Mouse (Mus musculus) liver, postnatal 0 days (tissue): ENCODE measurements around the gene Cdc27. TPM values are rescaled to one million over a fixed set of nuclear protein-coding genes. Genes with fewer than 3 reads are reported as not detected.

ENCODE experiments used
- ATAC-seq: fragments of 200-750 bp; cut with Nextera tagmentation; 2 replicates; pipeline ENCODE4 v1.8.0; 2017; ENCODE audit warnings: mild to moderate bottlenecking, moderate library complexity
- DNase-seq: peaks from one replicate; pipeline ENCODE4 v3.0.0-alpha.2; 2016
- H3K27ac ChIP-seq: fragments of 300-500 bp; sonication (generic); 2 replicates; pipeline ENCODE4 v1.5.1; 2014; ENCODE audit warnings: antibody characterized with exemption, moderate library complexity, mild to moderate bottlenecking, low read depth
- H3K27me3 ChIP-seq: fragments of 300-500 bp; sonication (generic); 2 replicates; pipeline ENCODE4 v1.6.1; 2014; ENCODE audit warnings: low read length, control low read depth, mixed read lengths; ENCODE audit not compliant: insufficient read depth
- H3K36me3 ChIP-seq: fragments of 300-500 bp; sonication (generic); replicated peaks from 2 replicates; pipeline ENCODE4 v1.6.1; 2014; ENCODE audit warnings: mild to moderate bottlenecking, control low read depth, low read length, moderate library complexity, mixed read lengths; ENCODE audit not compliant: insufficient read depth
- H3K4me1 ChIP-seq: fragments of 300-500 bp; sonication (generic); 2 replicates; pipeline ENCODE4 v1.6.1; 2014; ENCODE audit warnings: antibody characterized with exemption, mild to moderate bottlenecking, control low read depth; ENCODE audit not compliant: insufficient read depth
- H3K4me2 ChIP-seq: fragments of 300-500 bp; sonication (generic); 2 replicates; pipeline ENCODE4 v1.6.1; 2014; ENCODE audit warnings: low read depth, mild to moderate bottlenecking, low read length, moderate library complexity, mixed read lengths
- H3K4me3 ChIP-seq: fragments of 300-500 bp; sonication (generic); 2 replicates; pipeline ENCODE4 v1.5.1; 2014; ENCODE audit warnings: low read depth, low read length
- H3K9ac ChIP-seq: fragments of 300-500 bp; sonication (generic); replicated peaks from 2 replicates; pipeline ENCODE4 v1.6.1; 2014; ENCODE audit warnings: mild to moderate bottlenecking, moderate library complexity
- H3K9me3 ChIP-seq: fragments of 300-500 bp; sonication (generic); 2 replicates; pipeline ENCODE4 v1.6.1; 2016; ENCODE audit warnings: mild to moderate bottlenecking, control low read depth, low read length, mixed read lengths
- CTCF ChIP-seq: sonication (generic); IDR thresholded peaks from 2 replicates; pipeline ENCODE4 v1.5.1; 2016; ENCODE audit warnings: antibody characterized with exemption, low read depth
- EP300 ChIP-seq: IDR thresholded peaks from 2 replicates; pipeline ENCODE4 v1.6.1; 2016; ENCODE audit warnings: antibody characterized with exemption, low read depth, mild to moderate bottlenecking
- WGBS: fragments of 180-500 bp; shearing (Covaris S2); extraction: QIAGEN DNeasy Blood & Tissue Kit; methylation state at CpG from one replicate; pipeline ENCODE4 v1.1.7; 2014; ENCODE audit not compliant: insufficient replicate concordance; 5-methylcytosine and 5-hydroxymethylcytosine counted together
- polyA plus RNA-seq: library from polyadenylated mRNA; unstranded; fragments of >200 nt; fragmentation: Nextera tagmentation; extraction: Ambion mirVana; gene quantifications from 2 replicates; pipeline ENCODE4 v1.2.1, GENCODE M21; 2015

The Cdc27 gene
- polyA plus RNA-seq, 1 experiment from 2014 or later = 13.8 TPM

DNA sequence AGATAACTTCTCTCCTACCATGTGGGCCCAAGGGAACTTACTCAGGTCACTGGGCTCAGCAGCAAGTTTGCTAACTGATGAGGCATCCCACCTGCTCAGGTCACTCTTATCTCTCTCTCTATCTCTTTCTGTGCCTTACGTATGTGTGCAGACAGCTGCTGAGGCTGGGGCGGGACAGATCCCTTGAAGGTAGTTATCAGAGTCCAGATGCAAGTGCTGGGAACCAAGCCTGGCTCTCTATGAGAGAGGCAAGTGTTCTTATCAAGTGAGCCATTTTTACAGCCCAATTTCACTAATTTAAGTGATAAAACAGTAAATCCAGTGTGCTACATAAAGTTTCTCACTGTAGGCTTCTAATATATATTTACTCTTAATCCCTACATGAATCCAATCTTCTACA lies 13.6 kb downstream of the Cdc27 start:
- peaks cover 40% of the 10 kb centered on the region for H3K36me3 ChIP-seq

DNA sequence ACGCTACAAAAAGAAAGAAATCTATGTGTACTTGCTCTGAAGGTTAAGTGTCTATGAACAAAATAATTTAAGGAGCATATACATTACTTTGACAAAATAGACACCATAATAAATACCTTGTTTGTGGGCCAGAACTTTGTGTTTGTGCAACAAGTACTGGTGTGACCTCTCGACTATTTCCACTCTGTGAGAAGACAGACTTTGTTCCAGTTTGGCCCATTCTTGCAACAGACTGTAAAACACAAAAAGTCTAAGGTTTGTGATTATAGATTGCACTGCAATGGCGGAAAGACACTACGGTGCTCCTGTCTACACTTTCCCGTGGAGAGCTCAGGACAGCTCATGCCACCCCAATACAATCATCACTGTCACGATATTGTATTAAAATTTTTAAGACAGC lies 24.5 kb downstream of the Cdc27 start:
- 78% methylated on average over 6 of the region's 6 CpGs for WGBS
- H3K9ac ChIP-seq = no peak overlapping the region

More for the DNA sequence above, 13.6 kb downstream of the Cdc27 start:
- H3K27ac ChIP-seq = no peak overlapping the region
- no peaks in the 10 kb centered on the region for H3K9me3 ChIP-seq
- H3K27me3 ChIP-seq = no peaks in the 10 kb centered on the region
- ATAC-seq (peak; percentile 40; the same call in 1 of the 2 replicates), DNase-seq (no peak)
- H3K4me1 ChIP-seq = peaks cover 2% of the 10 kb centered on the region
- no peak overlapping the region for H3K4me2 ChIP-seq
- no peak overlapping the region for H3K9ac ChIP-seq
- WGBS = 56% methylated on average over 2 of the region's 2 CpGs
- H3K4me3 ChIP-seq = no peak overlapping the region
- no peak for TF ChIP-seq CTCF
- TF ChIP-seq EP300 = peak; percentile 38; the same call in 1 of the 2 replicates

DNA sequence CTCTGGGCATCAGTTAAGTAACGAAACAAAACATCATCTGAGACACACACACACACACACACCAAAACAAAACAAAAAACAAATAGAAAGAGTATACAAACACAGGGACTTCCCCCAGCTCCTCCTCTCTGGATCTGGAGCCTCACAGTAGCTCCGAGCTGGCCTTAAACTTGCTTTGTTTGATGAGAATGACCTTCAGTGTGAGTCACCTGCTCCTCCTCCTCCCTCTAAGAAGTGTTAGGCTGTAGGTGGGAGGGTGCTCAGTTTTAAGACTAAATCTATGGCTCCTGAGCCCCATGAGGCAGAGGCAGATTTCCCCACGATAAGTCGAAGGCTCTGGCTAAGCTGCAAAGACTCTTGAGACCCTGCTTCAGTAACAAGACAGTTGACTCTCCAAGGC lies 38.0 kb downstream of the Cdc27 start:
- no peak overlapping the region for H3K4me3 ChIP-seq
- H3K36me3 ChIP-seq = peaks cover 79% of the 10 kb centered on the region
- no peaks in the 10 kb centered on the region for H3K4me1 ChIP-seq
- ATAC-seq (no peak), DNase-seq (no peak)
- H3K9ac ChIP-seq = no peak overlapping the region
- no peak for TF ChIP-seq EP300
- no peak for TF ChIP-seq CTCF
- no peaks in the 10 kb centered on the region for H3K9me3 ChIP-seq
- WGBS = 90% methylated on average over 4 of the region's 4 CpGs
- H3K4me2 ChIP-seq = no peak overlapping the region
- H3K27ac ChIP-seq = no peak overlapping the region
- no peaks in the 10 kb centered on the region for H3K27me3 ChIP-seq

More for the DNA sequence above, 24.5 kb downstream of the Cdc27 start:
- no peaks in the 10 kb centered on the region for H3K9me3 ChIP-seq
- H3K4me3 ChIP-seq = no peak overlapping the region
- no peak overlapping the region for H3K4me2 ChIP-seq
- H3K4me1 ChIP-seq = no peaks in the 10 kb centered on the region
- TF ChIP-seq CTCF = no peak
- no peak; the same call in 1 of the 2 replicates for TF ChIP-seq EP300
- DNase-seq (no peak), ATAC-seq (peak; percentile 83)
- peaks cover 72% of the 10 kb centered on the region for H3K36me3 ChIP-seq
- H3K27ac ChIP-seq = no peak overlapping the region
- no peaks in the 10 kb centered on the region for H3K27me3 ChIP-seq

DNA sequence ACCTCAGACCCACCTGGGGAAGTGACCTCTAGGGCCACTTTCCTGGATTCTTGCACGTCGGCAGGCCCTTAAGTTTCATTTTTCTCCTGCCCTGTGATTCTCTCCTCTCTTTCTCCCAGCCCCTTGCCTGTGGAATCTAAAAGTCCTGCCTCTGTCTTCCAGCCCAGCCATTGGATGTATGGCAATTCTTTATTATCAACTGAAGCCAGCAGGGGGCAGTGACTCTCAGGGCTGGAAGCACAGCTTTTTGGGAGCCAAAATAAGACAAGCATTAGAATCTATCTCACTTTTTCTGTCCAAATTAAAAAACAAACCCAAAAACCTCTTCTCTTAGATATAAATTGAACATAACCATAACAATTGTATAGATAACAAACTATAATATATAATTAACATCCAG lies 39.8 kb downstream of the Cdc27 start:
- no peak for TF ChIP-seq EP300
- peak; percentile 69 for TF ChIP-seq CTCF
- Histone ChIP-seq H3K27ac (no peak overlapping the region), H3K36me3 (peaks cover 79% of the 10 kb centered on the region), H3K9ac (no peak overlapping the region), H3K4me2 (no peak overlapping the region), H3K9me3 (no peaks in the 10 kb centered on the region), H3K4me1 (no peaks in the 10 kb centered on the region), H3K4me3 (no peak overlapping the region), H3K27me3 (no peaks in the 10 kb centered on the region)
- DNase-seq = peak; percentile 49
- WGBS = 93% methylated on average over 2 of the region's 2 CpGs
- ATAC-seq = no peak

DNA sequence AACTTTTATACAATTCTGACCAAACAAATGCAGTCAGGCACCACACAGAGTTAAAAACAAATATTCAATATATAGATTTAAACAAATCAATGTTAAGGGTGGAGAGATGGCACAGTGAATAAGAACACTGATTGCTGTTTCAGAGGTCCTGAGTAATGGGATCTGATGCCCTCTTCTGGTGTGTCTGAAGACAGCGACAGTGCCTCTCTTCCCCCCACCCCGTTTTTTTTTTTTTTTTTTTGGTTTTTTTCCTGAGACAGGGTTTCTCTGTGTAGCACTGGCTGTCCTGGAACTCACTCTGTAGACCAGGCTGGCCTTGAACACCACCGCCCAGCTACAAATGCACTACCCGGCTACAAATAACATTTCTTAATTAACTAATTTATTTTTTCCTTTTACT lies 42.0 kb downstream of the Cdc27 start:
- Histone ChIP-seq H3K4me3 (no peak overlapping the region), H3K36me3 (peaks cover 75% of the 10 kb centered on the region), H3K27me3 (no peaks in the 10 kb centered on the region), H3K9me3 (no peaks in the 10 kb centered on the region), H3K4me2 (no peak overlapping the region), H3K4me1 (no peaks in the 10 kb centered on the region), H3K9ac (no peak overlapping the region), H3K27ac (no peak overlapping the region)
- no peak for DNase-seq
- 90% methylated on average over 4 of the region's 4 CpGs for WGBS
- TF ChIP-seq EP300 (no peak), CTCF (0 out of 2 replicates have a peak, but pooled peaks have one; percentile 4)
- no peak for ATAC-seq

DNA sequence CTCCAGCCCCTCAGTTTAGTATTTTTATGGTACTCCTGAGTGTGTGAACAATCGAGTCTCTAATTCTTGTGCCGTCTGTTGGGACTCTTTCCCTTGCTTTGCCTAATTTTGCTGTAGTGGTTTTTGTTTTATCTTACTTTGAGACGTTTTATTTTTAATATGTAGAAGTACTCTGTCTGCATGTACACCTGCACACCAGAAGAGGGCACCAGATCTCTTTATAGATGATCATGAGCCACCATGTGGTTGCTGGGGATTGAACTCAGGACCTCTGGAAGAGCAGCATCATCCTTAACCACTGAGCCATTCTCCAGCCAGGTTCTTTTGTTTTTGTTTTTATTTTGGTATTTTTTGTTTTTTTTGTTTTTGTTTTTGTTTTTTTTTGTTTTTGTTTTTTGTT lies 62.1 kb downstream of the Cdc27 start:
- 65% methylated on average over 3 of the region's 3 CpGs for WGBS
- Histone ChIP-seq H3K27ac (no peak overlapping the region), H3K9ac (no peak overlapping the region), H3K9me3 (no peaks in the 10 kb centered on the region), H3K27me3 (no peaks in the 10 kb centered on the region), H3K36me3 (no peaks in the 10 kb centered on the region), H3K4me3 (no peak overlapping the region), H3K4me2 (no peak overlapping the region), H3K4me1 (no peaks in the 10 kb centered on the region)
- ATAC-seq = no peak
- TF ChIP-seq EP300 (no peak), CTCF (no peak)
- DNase-seq = no peak

DNA sequence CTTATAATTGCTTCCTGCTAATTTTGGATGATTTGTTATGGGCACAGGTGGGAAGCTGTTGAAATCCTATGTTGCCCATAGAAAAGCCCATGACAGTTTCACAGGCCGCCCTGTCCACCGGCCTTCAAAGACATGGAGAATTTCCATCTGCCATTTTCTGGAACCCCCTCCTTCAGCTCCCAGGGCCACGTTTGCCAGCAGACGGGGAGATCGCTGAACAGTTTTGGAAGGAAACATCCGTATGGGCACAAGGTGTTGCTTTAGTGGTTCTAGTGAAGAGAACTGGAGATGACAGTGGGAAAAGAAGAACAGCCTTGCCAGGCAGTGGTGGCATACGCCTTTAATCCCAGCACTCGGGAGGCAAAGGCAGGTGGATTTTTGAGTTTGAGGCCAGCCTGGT lies 68.4 kb downstream of the Cdc27 start:
- WGBS = 76% methylated on average over 8 of the region's 8 CpGs
- Histone ChIP-seq H3K4me3 (no peak overlapping the region), H3K9me3 (no peaks in the 10 kb centered on the region), H3K4me2 (no peak overlapping the region), H3K9ac (no peak overlapping the region), H3K36me3 (no peaks in the 10 kb centered on the region), H3K27me3 (no peaks in the 10 kb centered on the region), H3K4me1 (no peaks in the 10 kb centered on the region), H3K27ac (no peak overlapping the region)
- ATAC-seq = no peak
- no peak for DNase-seq
- TF ChIP-seq CTCF = no peak
- TF ChIP-seq EP300 = no peak
